Mouse (Mus musculus) heart, adult 2 months (tissue): ENCODE measurements around the gene Krtap5-1. TPM values are rescaled to one million over a fixed set of nuclear protein-coding genes. Genes with fewer than 3 reads are reported as not detected.

Source experiments
- DNase-seq, 2 experiments: peaks; one replicate each; pipeline ENCODE4 v3.0.0; 2021
- H3K27ac ChIP-seq: fragments of 200-600 bp; 2 replicates; pipeline ENCODE4 v1.8.1; 2022
- H3K27me3 ChIP-seq: fragments of 200-500 bp; 2 replicates; pipeline ENCODE4 v1.6.1; 2012; ENCODE audit warnings: mild to moderate bottlenecking, low read length, inconsistent platforms, mixed read lengths; ENCODE audit not compliant: control insufficient read depth, insufficient read depth
- H3K36me3 ChIP-seq: fragments of 200-500 bp; 2 replicates; pipeline ENCODE4 v1.6.1; 2012; ENCODE audit warnings: low read length, inconsistent platforms; ENCODE audit not compliant: control insufficient read depth, insufficient read depth
- H3K4me1 ChIP-seq: fragments of 200-500 bp; 2 replicates; pipeline ENCODE4 v1.6.1; 2011; ENCODE audit warnings: low read length; ENCODE audit not compliant: control insufficient read depth, insufficient read depth
- H3K4me3 ChIP-seq: fragments of 200-600 bp; 2 replicates; pipeline ENCODE4 v1.8.1; 2022
- H3K79me2 ChIP-seq: fragments of 200-500 bp; replicated peaks from 2 replicates; pipeline ENCODE4 v1.6.1; 2012; ENCODE audit warnings: mild to moderate bottlenecking, inconsistent platforms, low read length, moderate library complexity, mixed read lengths; ENCODE audit not compliant: control insufficient read depth, insufficient read depth
- H3K9ac ChIP-seq: fragments of 200-500 bp; 2 replicates; pipeline ENCODE4 v1.6.1; 2012; ENCODE audit warnings: low read depth, mild to moderate bottlenecking, control low read depth, inconsistent platforms, low read length, mixed read lengths
- CTCF ChIP-seq: fragments of 200-600 bp; IDR thresholded peaks from 2 replicates; pipeline ENCODE4 v1.8.1; 2022; ENCODE audit warnings: antibody characterized with exemption, mild to moderate bottlenecking, moderate library complexity
- EP300 ChIP-seq: fragments of 200-500 bp; IDR thresholded peaks from 2 replicates; pipeline ENCODE4 v1.6.1; 2011; ENCODE audit warnings: low read depth, low read length, control low read depth; ENCODE audit not compliant: insufficient read depth
- POLR2A ChIP-seq: fragments of 200-500 bp; IDR thresholded peaks from 2 replicates; pipeline ENCODE4 v1.6.1; 2011; ENCODE audit warnings: mild to moderate bottlenecking, low read depth, low read length, control low read depth; ENCODE audit not compliant: insufficient read depth
- WGBS: fragments of 180-500 bp; shearing (Covaris S2); methylation state at CpG from one replicate; pipeline ENCODE4 v1.1.7; 2018; 5-methylcytosine and 5-hydroxymethylcytosine counted together
- intact Hi-C: fragments of 180-260 bp; cut with DNase I; formaldehyde crosslinking; loops from one replicate; pipeline ENCODE4 v1.15.1; 2025
- polyA plus RNA-seq: library from polyadenylated mRNA; depleted of rRNA; stranded (reverse); fragments of >200 nt; gene quantifications from 2 replicates; pipeline ENCODE4 v1.2.3, GENCODE M21; 2012; rRNA removed
- total RNA-seq, 2 experiments: library from RNA; stranded (reverse); gene quantifications; 2 replicates each; pipeline ENCODE4 v1.2.3; 2021

Gene Krtap5-1
- total and polyA plus RNA-seq, 3 experiments = not detected

DNA sequence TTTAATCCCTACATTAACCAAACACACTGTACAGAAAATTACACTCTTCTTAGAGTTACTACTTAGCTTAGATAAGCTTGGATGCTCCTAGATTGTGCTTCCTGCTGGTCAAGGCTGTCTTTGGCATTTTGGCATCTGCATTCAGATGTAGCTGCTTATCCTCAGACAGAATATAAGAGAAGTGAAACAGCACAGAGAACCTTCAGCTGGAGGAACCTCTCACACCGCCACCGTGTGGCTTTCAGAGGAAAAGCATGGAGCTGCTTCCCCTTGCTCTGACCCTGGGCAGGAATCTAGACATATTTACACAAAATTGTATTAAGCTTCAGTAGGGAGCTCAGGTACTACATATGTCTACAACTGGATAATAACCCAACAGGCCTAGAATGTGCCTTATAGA is 41.4 kb downstream of the Krtap5-1 start:
- no peaks in the 10 kb centered on the region for H3K79me2 ChIP-seq
- H3K4me1 ChIP-seq = no peaks in the 10 kb centered on the region
- no peak overlapping the region for H3K9ac ChIP-seq
- H3K27me3 ChIP-seq = no peaks in the 10 kb centered on the region
- H3K27ac ChIP-seq = no peak overlapping the region
- peak in 1 of 2 experiments; percentile 24 for DNase-seq
- WGBS = 2% methylated on average over 2 of the region's 2 CpGs
- H3K4me3 ChIP-seq = no peak overlapping the region
- no peaks in the 10 kb centered on the region for H3K36me3 ChIP-seq
- intact Hi-C loops = no loop called here
- TF ChIP-seq EP300 = no peak
- peak; percentile 79 for TF ChIP-seq CTCF
- no peak for TF ChIP-seq POLR2A

DNA sequence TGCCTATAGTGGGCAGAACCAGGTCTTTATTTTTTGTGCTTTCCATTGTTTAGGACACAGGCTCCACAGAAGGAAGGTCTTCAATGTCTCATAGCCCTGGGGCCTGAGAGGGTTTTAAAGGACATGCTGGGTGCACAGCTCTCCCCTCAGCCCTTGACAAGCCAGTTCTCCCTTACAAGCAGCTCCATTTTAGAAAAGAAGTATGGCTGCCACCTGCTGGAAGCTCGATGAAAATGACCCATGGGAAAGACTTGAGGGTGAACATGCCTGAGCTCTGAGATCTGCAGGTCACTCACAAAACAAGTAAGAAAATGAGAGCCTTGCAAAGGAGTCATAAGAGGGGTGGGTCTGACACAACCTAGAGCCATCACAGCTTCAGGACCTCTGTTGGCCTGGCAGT is 47.1 kb downstream of the Krtap5-1 start:
- peaks cover 2% of the 10 kb centered on the region; the same call in 1 of the 2 replicates for H3K27me3 ChIP-seq
- TF ChIP-seq POLR2A = no peak
- TF ChIP-seq EP300 = no peak
- peak; percentile 67 for TF ChIP-seq CTCF
- no peak overlapping the region for H3K9ac ChIP-seq
- DNase-seq = peak in 1 of 2 experiments; percentile 25
- H3K27ac ChIP-seq = no peak overlapping the region
- H3K4me3 ChIP-seq = no peak overlapping the region
- intact Hi-C loops = loop anchor here (2.0 kb wide), 1 partner anchor 105 kb away; the partner anchor contains the start of gene Gm45337
- 0% methylated on average over 1 of the region's 1 CpGs for WGBS
- no peaks in the 10 kb centered on the region for H3K79me2 ChIP-seq
- H3K36me3 ChIP-seq = no peaks in the 10 kb centered on the region
- no peaks in the 10 kb centered on the region for H3K4me1 ChIP-seq

Other genes with a start within 250 kb of the Krtap5-1 start
- 10 to 100 TPM; 41.9 to 44.5 TPM for gene Mob2, start 236.1 kb downstream of the Krtap5-1 start, total RNA-seq
- 44.8 and 58.9 TPM in 2 replicates for gene Mob2, start 236.1 kb downstream of the Krtap5-1 start, polyA plus RNA-seq
- 10 to 100 TPM; 37.4 to 43.2 TPM for gene Dusp8, start 201.3 kb downstream of the Krtap5-1 start, total RNA-seq
- 31.4 and 38.4 TPM in 2 replicates for gene Dusp8, start 201.3 kb downstream of the Krtap5-1 start, polyA plus RNA-seq
- not detected for gene Gm45618, start 176.4 kb downstream of the Krtap5-1 start, total RNA-seq
- not detected in 2 replicates for gene Gm45618, start 176.4 kb downstream of the Krtap5-1 start, polyA plus RNA-seq
- not detected for gene Gm39115, start 161.1 kb downstream of the Krtap5-1 start, total RNA-seq
- gene Gm39115, start 161.1 kb downstream of the Krtap5-1 start, polyA plus RNA-seq = not detected in 2 replicates
- gene Gm45337, start 152.5 kb downstream of the Krtap5-1 start, total RNA-seq = not detected
- not detected in 2 replicates for gene Gm45337, start 152.5 kb downstream of the Krtap5-1 start, polyA plus RNA-seq
- not detected for gene Gm29735, start 140.0 kb downstream of the Krtap5-1 start, total RNA-seq
- gene Gm29735, start 140.0 kb downstream of the Krtap5-1 start, polyA plus RNA-seq = not detected in 2 replicates
- not detected for gene Gm4553, start 131.4 kb downstream of the Krtap5-1 start, total RNA-seq
- not detected in 2 replicates for gene Gm4553, start 131.4 kb downstream of the Krtap5-1 start, polyA plus RNA-seq
- gene Krtap5-2, start 121.1 kb downstream of the Krtap5-1 start, total RNA-seq = not detected
- gene Krtap5-2, start 121.1 kb downstream of the Krtap5-1 start, polyA plus RNA-seq = not detected in 2 replicates
- not detected for gene Gm10153, start 106.7 kb downstream of the Krtap5-1 start, total RNA-seq
- gene Gm10153, start 106.7 kb downstream of the Krtap5-1 start, polyA plus RNA-seq = not detected in 2 replicates
- not detected for gene Krtap5-3, start 95.8 kb downstream of the Krtap5-1 start, total RNA-seq
- not detected in 2 replicates for gene Krtap5-3, start 95.8 kb downstream of the Krtap5-1 start, polyA plus RNA-seq
- gene Gm7579, start 85.3 kb downstream of the Krtap5-1 start, total RNA-seq = not detected
- gene Gm7579, start 85.3 kb downstream of the Krtap5-1 start, polyA plus RNA-seq = not detected in 2 replicates
- gene Krtap5-5, start 67.1 kb downstream of the Krtap5-1 start, total RNA-seq = not detected
- gene Krtap5-5, start 67.1 kb downstream of the Krtap5-1 start, polyA plus RNA-seq = not detected in 2 replicates
- not detected for gene Gm40460, start 56.0 kb downstream of the Krtap5-1 start, total RNA-seq
- not detected in 2 replicates for gene Gm40460, start 56.0 kb downstream of the Krtap5-1 start, polyA plus RNA-seq
- gene Gm2431, start 38.8 kb downstream of the Krtap5-1 start, total RNA-seq = not detected
- not detected in 2 replicates for gene Gm2431, start 38.8 kb downstream of the Krtap5-1 start, polyA plus RNA-seq
- not detected for gene Gm4559, start 22.8 kb downstream of the Krtap5-1 start, total RNA-seq
- not detected in 2 replicates for gene Gm4559, start 22.8 kb downstream of the Krtap5-1 start, polyA plus RNA-seq
- gene Krtap5-4, start 6.4 kb upstream of the Krtap5-1 start, total RNA-seq = not detected
- gene Krtap5-4, start 6.4 kb upstream of the Krtap5-1 start, polyA plus RNA-seq = not detected in 2 replicates
- gene Ifitm10, start 76.6 kb upstream of the Krtap5-1 start, total RNA-seq = 1 to 10 TPM; 2.2 to 3.6 TPM
- 4.9 and 6.4 TPM in 2 replicates for gene Ifitm10, start 76.6 kb upstream of the Krtap5-1 start, polyA plus RNA-seq
- gene Gm49369, start 85.5 kb upstream of the Krtap5-1 start, total RNA-seq = 1 to 10 TPM; 3.5 to 4.9 TPM
- 0.23 TPM in 1 of 2 replicates, not detected in the other for gene Gm49369, start 85.5 kb upstream of the Krtap5-1 start, polyA plus RNA-seq
- gene Ctsd, start 90.9 kb upstream of the Krtap5-1 start, total RNA-seq = 100 to 1,000 TPM; 883 to 991 TPM
- gene Ctsd, start 90.9 kb upstream of the Krtap5-1 start, polyA plus RNA-seq = 1,120 and 1,462 TPM in 2 replicates
- not detected for gene Syt8, start 137.7 kb upstream of the Krtap5-1 start, total RNA-seq
- not detected in 2 replicates for gene Syt8, start 137.7 kb upstream of the Krtap5-1 start, polyA plus RNA-seq
- gene Tnni2, start 144.7 kb upstream of the Krtap5-1 start, total RNA-seq = 1 to 10 TPM; 2.7 to 3.0 TPM
- 5.9 and 7.5 TPM in 2 replicates for gene Tnni2, start 144.7 kb upstream of the Krtap5-1 start, polyA plus RNA-seq
- 10 to 100 TPM; 28.4 to 35.0 TPM for gene Lsp1, start 163.7 kb upstream of the Krtap5-1 start, total RNA-seq
- 96.6 and 107 TPM in 2 replicates for gene Lsp1, start 163.7 kb upstream of the Krtap5-1 start, polyA plus RNA-seq
- 1 to 10 TPM; 1.1 to 1.3 TPM for gene Tnnt3, start 201.7 kb upstream of the Krtap5-1 start, total RNA-seq
- 1.8 TPM in 1 of 2 replicates, not detected in the other for gene Tnnt3, start 201.7 kb upstream of the Krtap5-1 start, polyA plus RNA-seq
- gene Mrpl23, start 235.6 kb upstream of the Krtap5-1 start, total RNA-seq = 1 to 10 TPM in 1 of 2 experiments, under 1 TPM in 1; 0.89 to 2.1 TPM
- 12.8 and 18.0 TPM in 2 replicates for gene Mrpl23, start 235.6 kb upstream of the Krtap5-1 start, polyA plus RNA-seq